Mouse (Mus musculus) thymus, postnatal 14 days (tissue): ENCODE results near the gene Dffa.

Source experiments
- DNase-seq: peaks from one replicate; pipeline ENCODE4 v3.0.0; 2021

The Dffa gene

DNA sequence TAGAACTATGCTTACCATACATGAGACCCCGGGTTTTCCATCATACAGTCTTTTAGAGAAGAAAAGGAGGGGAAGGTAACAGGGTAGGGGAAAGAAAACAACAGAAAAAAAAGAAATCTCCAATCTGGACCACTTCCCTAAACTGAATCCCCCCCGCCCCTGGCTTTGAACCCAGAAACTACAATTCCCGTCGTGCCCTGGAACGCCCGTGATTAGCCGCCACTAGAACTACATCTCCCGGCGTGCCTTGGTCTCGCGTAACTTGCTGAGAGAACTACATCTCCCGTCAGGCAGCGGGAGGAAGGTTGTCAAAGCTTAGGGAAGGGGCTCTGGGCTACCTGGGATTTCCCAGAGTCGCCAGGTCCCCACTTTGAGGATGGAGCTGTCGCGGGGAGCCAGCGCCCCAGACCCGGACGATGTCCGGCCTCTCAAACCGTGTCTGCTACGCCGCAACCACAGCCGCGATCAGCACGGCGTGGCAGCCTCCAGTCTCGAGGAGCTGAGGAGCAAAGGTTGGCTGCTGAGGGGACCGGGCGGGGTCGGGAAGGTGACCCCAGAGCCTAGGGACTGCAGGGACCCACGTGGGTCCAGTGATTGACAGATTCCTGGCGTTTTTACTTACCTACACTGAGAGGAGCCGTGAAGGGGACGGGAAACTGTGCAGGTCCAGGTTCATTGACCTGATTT lies at the start of gene Dffa:
Dffa (plus strand) TSS at position 272 of the 687 bp plus-strand sequence.
- DNase-seq: peak; percentile 94

DNA sequence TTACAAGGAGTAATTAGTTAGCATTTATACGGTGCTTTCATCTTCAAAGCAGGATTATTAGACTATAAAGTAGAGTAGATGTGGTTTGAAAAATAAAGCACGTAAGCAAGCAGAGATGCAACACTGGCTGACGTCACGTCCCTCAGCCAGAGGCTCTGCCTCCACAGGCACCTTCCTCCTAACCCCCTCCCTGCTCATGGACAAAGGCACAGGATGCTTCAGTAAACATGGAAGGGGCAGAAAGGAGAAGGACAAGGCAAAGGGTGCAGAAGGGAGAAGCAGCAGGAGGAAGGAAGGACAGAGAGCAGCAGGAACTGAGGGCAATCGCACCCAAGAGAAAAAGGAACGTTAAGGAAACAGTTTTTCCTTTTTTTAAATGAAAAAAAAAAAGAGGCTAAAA lies 48.1 kb upstream of the Dffa start:
- DNase-seq: no peak

DNA sequence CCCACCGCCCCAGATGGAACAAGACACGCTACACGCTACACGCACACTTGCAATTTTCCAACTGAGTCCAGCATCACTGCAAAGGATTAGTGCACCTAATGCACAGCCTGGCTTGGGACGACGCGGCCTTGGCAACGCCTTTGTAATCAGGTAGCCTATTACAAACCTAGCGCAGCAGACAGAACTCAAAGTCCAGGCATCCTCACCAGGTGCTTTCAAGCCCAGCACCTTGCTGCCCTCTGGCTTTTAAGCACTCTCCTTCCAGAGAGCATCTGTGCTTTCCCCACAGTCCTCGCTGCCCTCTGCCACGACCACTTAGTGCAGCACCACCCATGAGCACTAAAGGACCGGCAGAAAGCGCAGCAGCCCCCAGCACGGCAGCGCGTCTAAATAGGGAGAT lies 47.0 kb upstream of the Dffa start:
- no peak for DNase-seq

DNA sequence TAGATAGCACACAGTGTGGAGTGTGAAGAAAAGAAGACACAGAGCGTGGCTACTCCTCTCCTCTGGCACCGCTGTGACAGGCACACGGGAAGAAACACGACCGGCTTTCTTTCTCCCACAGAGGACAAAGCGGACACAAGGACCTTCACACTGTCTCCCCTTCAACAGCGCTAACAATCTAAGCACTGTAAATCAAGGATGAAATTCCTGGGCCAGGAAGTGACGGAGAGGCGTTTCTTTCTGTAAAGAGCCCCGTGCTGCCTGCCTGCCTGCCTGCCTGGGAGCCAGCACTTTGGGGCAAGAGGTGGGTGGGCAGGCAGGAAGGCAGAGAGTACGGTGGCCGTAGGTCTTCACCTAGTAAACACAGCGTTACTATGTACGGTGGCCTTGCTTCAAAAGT lies 46.5 kb upstream of the Dffa start:
- no peak for DNase-seq

DNA sequence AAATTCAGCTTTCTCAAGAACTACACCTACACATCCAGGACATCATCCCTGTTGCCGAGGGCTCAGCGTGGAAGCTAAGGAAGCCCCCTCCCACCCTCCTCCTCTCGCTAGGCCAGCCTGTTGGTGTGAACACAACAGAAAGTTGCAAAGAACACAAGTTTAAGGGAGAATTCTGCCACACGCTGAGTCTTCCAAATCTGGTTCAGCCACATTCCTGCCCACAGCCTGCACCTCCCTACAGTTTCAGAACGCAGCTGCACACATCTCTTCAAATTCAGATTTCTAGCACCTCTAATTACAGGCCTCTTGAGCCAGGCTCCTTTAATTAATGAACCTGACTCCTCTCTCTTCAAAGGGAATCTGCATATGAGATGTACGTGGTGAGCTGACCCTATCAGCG lies 45.6 kb upstream of the Dffa start:
- no peak for DNase-seq

DNA sequence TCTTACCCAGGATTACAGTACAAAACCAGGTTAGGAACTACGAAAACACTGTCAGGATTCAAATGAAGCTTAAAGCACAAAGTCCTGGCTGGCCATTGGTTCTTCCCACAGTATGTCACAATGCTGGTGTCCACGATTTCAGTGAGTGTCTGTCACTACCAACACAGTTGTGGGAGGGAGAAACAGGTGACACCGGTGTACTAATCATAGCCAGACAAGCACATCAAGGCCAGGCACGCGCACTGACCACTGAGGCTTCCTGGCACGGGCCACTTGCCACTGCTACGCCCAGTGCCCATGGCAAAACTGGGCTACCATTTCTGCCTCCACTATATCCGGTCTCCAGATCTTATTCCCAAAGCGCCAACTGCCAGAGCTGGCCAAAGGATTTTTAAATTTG lies 44.2 kb upstream of the Dffa start:
- DNase-seq: no peak

DNA sequence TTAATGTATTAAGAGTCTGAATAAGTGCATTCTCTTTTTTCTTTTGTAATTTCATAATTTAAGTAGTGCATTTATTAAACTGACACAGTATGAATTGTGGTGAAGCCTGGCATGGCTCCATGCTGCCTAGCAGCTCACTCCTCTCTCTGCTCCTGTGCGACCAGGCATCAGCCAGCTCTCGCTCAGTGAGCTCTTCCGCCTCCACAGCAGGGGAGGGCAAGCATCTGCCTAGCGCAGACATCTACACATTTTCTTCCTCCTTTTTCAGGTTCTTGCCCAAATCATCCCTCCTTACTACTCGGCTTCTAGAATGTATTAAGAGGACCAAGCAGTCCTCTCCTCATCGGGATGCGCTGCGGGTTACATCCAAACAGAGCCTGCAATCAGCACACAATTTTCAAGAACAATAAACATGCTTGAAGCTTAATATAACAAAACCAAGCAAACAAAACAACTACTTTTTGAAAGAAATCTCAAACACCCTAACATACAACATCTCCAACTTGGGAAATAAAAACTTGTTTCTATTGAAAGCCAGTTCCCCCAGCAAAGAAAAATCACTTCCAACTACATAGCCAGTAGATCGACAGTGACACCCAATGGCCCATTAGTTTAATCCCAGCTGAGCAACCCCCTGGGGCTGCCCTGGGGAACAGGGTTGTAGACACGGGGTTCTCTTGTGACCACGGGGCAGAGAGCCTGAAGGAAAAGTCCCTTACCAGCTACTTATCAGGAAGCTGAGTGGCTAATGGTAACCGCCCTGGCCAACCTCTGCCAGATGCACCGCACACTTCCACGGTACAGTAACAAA lies 43.1 kb upstream of the Dffa start:
- DNase-seq: no peak

DNA sequence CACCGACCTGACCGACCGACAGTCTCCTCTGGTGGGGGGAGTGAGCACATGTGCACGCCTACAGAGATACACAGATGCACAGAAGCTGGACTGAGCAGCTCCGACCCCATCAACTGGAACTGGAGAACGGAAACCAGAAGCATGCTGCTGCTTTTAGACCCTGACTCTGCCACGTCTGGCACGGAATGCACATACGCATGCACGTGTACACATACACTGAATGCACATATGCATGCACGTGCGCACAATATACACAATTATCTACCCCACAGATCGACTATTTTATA lies 42.6 kb upstream of the Dffa start:
- DNase-seq: no peak

DNA sequence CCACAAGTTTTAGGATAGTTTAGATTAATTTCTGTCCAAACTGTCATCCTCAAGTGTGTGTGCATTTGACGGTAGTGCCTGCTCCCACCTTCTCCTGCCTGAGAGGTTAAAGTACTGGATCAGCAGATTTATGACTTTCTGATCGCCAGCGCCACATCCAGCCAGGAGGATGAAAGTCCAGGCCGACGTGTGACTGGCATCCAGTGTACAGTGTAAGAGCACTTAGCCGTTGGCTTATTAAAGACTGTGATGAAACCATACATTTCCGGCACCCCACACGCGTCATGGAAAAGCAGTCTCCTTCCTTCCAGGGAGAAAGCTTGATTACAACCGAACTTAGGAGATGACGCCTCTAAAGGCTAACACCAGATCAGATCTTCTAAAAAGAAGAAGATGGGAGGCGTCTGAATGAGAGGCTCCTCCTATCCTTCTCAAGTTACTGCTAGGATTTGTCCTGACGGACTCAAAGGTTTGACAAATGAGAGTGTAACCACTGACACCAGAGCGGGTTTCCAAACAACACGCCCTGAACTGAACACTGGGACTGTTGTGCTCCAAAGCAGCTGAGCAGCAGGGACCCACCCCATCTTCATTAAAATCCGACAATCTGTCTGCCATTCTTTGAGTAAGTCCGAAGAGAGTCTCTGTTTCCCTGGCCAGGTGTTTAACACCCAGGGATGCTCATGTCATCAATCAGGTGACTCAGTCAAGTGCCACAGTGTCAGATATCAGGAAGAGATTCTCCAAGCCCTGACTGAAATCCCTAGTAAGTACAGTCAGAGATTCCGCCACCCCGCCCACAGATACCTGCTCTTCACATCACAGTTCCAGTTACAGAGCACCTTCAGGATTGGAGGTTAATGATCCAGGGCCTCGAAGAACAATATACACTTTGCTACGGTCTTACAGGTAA lies 41.3 kb upstream of the Dffa start:
- DNase-seq: no peak

DNA sequence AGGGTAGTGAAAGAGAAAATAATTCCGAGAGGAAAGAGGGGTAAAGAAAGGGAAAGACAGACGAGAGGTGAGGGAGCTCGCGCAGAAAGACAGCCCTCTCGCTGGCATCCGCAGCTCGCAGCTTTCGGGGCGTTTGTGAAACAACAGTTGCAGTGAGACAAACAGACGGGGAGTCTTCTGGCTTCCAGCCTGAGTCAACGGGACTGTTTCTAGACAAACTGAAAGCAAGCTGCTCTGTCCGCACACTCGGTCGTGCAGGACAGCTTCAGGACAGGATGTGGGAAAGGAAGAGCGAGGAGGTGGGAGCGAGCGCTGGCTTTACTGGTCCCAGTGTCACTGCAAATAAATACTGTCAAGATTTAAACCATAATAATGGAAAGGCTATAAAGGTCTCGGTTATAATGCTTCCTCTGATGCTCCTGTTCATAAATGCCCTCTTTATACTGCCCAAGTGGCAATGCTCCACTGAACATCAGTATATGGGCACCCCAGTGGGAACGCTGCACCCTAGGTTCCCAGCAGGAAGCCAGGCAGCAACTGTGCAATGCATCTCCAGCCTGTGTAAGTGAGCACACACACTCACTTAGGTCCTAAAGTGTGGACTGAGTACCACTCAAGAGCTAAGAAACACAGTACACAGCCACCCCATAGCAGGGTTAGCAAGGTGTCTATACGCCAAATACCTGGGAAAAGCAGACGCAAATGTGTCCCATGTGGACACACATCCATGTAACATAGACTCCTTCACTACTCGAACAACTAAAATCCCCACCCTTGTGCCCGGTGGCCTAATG lies 39.7 kb upstream of the Dffa start:
- DNase-seq: no peak

DNA sequence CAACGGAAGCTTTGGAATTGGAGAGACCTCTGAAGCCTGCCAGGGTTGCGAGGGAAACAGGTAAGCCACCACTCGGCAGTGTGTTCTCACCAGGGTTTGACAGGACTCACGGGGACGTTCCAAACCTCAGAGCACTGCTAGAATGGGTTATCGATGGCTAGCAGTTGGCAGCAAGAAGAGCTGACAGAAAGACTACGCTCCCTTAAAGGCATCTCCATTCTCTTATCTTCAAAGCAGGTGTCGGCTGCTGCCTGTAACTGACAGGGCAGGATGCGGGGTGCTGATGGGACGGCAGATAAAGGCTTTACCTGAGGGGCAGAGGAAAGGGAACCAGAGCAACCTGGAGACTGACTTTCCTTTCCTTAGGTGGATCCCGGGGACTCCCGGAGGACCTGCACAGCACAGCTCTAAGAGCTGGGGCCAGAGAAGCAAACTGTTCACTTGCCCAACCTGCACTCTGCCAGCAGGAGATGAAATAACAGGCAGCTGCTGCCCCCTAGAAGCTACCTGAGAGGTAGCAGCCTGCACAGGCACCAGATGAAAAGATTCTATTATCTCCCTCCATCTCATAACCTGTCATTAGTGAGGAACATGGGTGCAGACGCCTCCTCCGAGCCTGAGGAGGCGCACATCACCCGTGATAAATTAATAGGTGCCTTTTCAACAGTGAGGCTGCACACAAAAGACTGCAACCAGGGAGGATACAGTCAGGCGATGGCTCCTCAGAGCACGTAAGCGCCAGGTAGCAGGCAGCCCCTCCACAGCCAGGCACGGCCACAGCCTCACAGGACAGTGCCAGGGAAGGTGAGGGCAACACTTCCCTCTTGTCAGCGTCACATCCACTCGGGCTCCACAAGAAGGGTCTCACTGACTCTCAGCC lies 37.0 kb upstream of the Dffa start:
- DNase-seq: peak; percentile 68

DNA sequence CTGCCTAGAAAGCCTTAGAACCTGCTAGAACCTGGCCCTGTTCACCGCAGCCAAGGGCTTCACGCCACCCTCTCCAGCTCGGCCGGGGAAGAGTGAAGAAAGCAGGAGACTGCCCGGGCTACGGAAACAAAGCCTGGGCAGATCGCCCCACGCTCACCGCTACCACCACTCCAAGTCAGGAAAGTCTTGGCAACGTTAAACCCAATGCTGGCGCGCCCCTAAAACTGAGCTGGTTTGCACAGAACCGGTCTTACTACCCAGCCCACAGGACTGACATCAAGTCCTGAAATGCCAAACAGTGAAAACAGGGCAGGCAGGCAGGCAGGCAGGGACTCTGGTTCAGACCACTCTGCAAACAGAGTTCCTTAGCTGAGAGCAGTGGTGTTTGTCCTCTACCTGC lies 28.9 kb upstream of the Dffa start:
- DNase-seq: no peak

DNA sequence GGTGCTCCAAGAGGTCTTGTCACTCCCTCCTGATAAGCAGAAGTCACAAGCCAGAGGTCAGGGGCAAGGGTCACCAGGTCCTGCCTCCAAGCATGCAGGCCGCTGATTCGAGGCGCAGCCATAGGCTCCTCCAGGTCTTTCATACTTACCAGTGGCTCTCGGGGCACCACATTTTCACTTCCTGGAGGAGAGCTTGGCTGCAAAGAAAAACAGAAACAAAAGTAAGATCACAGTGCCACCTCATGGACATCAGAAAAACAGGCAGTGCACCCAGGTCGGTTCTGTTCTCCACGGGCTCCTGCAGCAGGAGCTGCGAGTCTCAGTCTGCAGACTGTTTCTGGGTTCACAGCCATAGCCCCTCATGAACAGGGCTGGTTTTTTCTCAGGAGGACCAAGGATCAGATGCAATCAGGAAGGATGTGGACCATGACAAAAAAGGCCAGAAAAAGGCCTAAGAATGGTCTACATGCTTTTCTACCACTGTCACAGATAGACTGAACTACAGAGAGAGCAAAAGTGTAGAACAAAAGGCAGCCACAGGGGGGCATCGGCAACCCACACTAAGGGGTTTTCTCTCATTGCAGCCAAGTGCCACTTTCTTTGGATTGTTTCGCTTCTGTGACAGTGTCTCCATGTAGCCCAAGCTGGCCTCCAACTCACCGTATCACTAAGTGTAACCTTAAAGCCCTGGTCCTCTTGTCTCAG lies 27.9 kb upstream of the Dffa start:
- DNase-seq: peak; percentile 80

DNA sequence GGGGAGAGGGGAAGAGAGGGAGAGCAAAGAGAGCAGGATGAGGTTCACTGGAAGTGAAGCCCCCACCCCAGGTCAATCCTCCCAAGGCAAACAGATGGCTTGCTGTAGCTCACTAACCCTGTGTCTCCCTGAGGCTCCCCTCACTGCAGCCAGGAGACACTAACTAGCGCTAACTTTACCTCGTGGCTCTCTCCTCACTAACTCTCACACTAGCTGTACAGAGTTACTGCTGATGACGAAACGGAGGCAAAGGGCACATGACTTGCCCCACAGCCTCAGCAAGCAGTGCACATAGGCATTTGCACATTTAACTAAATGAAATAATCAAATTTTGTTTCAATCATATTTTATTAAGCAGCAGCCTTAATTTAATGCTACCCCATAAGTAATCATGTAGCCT lies 25.7 kb upstream of the Dffa start:
- DNase-seq: no peak

DNA sequence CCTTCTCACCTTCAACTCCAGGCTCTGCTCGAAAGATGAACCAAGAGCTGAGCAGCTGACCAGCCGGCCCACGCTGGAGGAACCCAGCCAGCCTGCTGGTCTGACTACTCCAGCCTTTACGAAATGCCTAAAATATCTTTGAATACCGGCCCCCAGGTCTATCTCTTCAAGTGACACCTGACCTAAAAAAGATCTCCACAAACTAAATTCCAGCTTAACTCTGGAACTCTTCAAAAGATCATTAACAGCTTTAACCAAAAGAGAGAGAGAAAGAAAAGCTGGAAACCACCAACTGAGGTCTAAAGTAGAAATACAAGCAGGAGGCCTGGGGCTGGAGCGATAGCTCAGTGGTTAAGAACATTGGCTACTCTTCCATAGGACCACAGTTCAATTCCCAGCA lies 24.3 kb upstream of the Dffa start:
- DNase-seq: no peak

DNA sequence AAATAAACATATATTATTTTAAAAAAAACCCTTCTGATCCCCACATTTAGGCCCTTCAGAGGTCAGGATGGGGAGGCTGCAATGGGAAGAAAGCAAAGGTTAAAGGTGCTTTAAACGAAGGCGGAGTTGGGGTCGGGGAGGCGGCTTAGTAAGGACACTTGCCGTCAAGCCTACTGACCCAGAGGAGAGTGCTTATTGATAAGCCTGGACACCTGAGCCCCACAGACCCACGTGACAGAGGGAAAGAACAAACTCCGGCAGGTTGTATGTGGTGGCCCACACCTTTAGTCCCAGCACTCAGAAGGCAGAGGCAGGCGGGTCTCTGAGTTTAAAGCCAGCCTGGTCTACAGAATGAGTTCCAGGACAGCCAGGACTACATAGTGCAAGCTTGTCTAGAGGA lies 23.8 kb upstream of the Dffa start:
- no peak for DNase-seq

DNA sequence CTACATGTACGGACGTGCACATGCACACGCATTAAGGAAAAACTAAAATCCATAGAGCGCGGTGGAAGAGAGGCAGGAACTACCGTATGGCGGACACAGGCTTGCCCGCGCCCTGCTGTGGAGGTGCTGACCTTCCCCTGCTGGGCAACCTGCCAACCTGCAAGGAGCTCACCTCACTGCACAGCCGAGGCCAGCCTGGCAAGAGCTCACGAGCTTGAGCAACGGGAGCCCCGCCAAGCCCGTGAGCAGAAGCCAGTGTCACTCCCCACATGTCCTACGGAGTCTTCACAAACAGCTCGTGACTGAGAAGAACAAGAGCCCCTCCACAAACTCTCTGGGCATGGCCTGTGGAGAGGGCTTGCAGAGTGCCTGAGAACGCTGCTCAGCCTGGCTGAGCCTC lies 22.4 kb upstream of the Dffa start:
- DNase-seq: no peak

DNA sequence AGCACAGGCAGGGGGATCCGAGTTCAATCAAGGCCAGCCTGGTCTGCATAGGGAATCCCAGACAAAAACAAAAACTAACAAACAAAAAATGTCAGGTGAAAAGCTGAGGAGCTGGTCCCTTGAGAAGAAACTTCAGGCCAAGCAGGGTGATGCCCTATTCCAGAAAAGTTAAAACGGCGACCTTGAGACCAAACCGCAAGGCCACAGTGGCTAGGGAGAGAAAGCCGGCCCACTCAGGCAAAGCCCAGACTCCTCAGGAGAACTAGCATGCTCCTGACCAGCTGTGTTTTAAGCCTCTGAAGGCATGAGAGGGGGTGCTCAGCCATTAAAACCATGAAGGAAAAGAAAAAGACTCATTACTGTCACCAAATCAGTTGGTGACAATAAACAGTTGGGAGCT lies 18.6 kb upstream of the Dffa start:
- no peak for DNase-seq

DNA sequence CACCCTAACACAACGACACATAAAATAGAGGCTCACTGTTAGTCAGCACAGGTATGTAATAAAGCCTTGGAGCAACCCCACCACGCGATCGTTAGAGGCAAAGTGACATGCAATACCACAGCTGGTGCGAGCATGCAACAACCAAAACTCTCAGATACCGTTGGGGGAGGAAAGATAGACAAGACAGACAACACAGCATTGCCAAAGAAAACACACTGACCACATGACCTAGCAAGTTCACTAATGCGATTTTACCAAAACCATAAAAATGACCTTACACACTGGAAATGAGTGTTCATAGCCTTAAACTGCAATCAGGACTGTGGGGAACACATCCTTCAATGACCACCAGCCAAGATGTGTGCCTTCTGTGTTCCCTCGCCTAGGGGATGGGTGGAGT lies 12.6 kb upstream of the Dffa start:
- DNase-seq: no peak

DNA sequence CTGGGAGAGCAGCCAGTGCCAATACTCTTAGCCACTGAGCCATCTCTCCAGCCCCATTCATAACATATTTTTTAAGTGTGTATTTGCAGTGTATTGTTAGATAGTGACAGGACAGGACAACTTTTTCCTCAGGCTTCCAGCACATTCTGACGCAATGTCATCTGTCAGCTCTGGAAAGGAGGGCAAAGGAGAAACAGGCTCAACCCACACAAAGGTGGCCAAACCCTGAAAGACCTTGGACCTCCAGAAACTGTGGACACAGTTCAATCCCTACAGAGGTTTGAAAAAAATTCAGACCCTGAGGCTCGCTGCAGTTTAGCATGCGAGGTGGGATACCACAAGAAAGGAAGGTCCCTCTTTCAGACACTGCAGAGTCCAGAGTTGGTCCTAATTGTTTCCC lies 6.0 kb upstream of the Dffa start:
- DNase-seq: no peak

DNA sequence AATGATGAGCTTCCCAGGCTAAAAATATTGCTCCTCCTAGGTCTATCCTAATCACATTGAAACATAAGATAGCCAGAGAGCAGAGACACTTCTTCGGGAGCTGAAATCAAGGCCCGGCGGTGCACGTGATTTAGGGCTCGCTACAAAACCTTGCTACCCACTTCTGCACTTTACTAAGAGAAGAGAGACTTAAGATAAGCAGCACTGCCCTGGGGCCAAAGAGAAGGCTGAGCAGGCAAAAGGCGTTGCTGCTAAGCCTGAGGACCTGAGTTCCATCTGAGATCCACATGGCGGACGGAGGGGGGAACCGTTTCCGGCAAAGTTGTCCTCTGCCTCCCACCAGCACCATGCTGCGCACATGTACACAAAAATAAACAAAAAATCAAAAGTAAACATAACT lies 5.4 kb upstream of the Dffa start:
- DNase-seq: no peak
